ENCODE assay signal across 10 mouse cellular contexts in the genomic region with DNA sequence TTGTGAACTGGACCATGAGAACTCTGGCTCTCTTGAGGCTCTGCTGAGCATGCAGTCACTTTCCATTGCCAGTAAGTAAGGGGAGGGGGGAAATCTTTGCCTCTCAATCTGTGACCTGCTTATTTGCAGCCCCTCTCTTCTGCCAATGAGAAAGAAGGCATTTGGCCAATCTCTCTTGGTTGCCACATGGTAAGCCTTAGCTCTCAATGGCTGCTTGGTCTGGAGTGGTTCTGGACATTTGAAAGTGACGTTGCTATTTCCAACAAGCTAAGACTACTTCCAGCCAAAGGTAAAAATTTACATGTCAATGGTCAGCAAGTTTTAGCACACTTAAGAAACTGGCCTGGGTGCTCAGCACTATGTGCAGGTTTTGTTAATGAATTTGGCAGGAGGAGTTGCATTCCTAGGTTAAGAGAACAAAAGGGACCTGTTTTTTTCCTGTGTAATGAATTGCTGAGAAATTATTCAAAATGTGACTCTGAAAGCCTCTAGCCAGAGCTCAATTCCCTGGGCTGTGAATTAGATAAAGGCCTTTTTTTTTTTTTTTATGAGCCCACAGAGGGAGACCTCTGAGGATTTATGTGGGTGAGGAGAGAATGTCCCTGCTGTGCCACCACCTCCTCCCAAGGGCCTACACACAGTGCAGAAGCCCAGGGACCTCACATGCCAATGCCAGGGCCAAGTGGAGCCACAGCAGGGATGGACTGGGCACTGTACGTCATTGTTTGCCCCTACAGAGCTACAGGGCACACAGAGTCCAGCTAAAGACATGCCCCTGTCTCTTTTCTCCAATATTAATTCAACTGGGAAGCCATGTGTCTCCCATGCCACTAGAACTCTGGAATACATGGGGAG.
DNase-seq lines count a peak whose midpoint lies in the region.
"Had no signal": no experiment of that assay in that cellular context is flagged by ENCODE, and none has a peak within 500 bp of the region (broad histone marks: within the 10 kb centered on the region; RNA-seq: fewer than 3 reads in every experiment).

No protein-coding gene starts in this region.

- peak; percentile 25 for DNase-seq in cerebellum, adult 9-11 months
- DNase-seq in cerebellum, adult 8-10 months: no peak
- peak; percentile 13 to 61 for DNase-seq in kidney, adult 8-10 months
- DNase-seq in kidney, postnatal 10 days: no peak
- DNase-seq in Muller cell, postnatal 12 days (ENCODE audit: inconsistent ontology term): peak; percentile 90
- DNase-seq in kidney, postnatal 14 days: peak; percentile 23
- DNase-seq in ovary, adult 18-20 months (ENCODE audit: low spot score): no peak
- DNase-seq in ovary, postnatal 10 days (ENCODE audit: low spot score): no peak
- DNase-seq: B cell, adult 2 months; lung, postnatal 14 days had no signal

Comparison
In these comparisons a context has a peak if more than half of its experiments do, and no peak if none do; other contexts are left out.
1. DNase-seq: peak in cerebellum, adult 9-11 months (single experiment), kidney, adult 8-10 months (2 of 2), Muller cell, postnatal 12 days (single experiment) and kidney, postnatal 14 days (single experiment); none in cerebellum, adult 8-10 months (single experiment), kidney, postnatal 10 days (single experiment), ovary, adult 18-20 months (single experiment) and ovary, postnatal 10 days (single experiment).